Mouse (Mus musculus) embryonic fibroblast, embryonic 13.5 days (primary cell): Measurements from ENCODE around the gene Afap1l2.

Source experiments
- CTCF ChIP-seq: IDR thresholded peaks from 2 replicates; pipeline ENCODE4 v1.5.1; 2011; ENCODE audit warnings: mild to moderate bottlenecking, control low read depth, low read length, moderate library complexity, borderline replicate concordance; ENCODE audit not compliant: insufficient read depth
- POLR2A ChIP-seq: IDR thresholded peaks from 2 replicates; pipeline ENCODE4 v1.6.1; 2011; ENCODE audit warnings: low read depth, mild to moderate bottlenecking, control low read depth, low read length, moderate library complexity

GRCm38 (mm10) chr19:57010064-57010463 is 2.0 kb upstream of the Afap1l2 start:
- TF ChIP-seq CTCF, result no peak
- no peak for TF ChIP-seq POLR2A
